Mouse (Mus musculus) liver, postnatal 0 days (tissue): Measurements from ENCODE around the gene Exoc2.

ENCODE experiments used
- CTCF ChIP-seq: sonication (generic); IDR thresholded peaks from 2 replicates; pipeline ENCODE4 v1.5.1; 2016; ENCODE audit warnings: antibody characterized with exemption, low read depth
- EP300 ChIP-seq: IDR thresholded peaks from 2 replicates; pipeline ENCODE4 v1.6.1; 2016; ENCODE audit warnings: antibody characterized with exemption, low read depth, mild to moderate bottlenecking

DNA sequence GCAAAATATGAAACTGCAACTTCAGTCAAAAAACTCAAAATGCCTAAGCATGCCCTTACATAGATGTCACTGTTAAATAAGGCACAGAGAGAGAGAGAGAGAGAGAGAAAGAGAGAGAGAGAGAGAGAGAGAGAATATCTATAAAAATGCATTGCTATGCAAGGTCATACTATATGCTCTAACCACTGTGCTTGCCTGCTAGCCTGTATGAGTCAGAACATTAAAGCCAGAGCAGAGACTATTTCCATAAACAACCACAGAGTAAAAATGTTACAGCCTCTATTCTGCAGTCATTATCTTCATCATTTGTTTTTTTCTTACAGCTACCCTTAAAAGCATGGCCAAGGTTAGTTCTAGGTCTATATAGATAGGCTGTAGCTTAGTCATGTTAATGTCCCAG is 60.1 kb downstream of the Exoc2 start:
- TF ChIP-seq EP300, result no peak
- no peak for TF ChIP-seq CTCF
